13 mouse cellular contexts compared by ENCODE assay signal in genomic region chr14:120600414-120600935, GRCm38 (mm10).
"Had no signal": no experiment of that assay in that cellular context is flagged by ENCODE, and none has a peak within 500 bp of the region (broad histone marks: within the 10 kb centered on the region; RNA-seq: fewer than 3 reads in every experiment).

No protein-coding gene starts in this region.

- H3K9ac ChIP-seq: limb, embryonic 12.5 days; liver, embryonic 13.5 days; liver, postnatal 0 days; lung, embryonic 15.5 days had no signal

- H3K4me1 ChIP-seq: liver, embryonic 13.5 days; lung, embryonic 15.5 days had no signal

- H3K4me3 ChIP-seq: layer of hippocampus, adult 2 months; limb, embryonic 12.5 days; liver, embryonic 13.5 days; lung, embryonic 15.5 days had no signal

- H3K27ac ChIP-seq: kidney, postnatal 0 days; layer of hippocampus, adult 2 months; limb, embryonic 12.5 days; liver, embryonic 13.5 days; lung, embryonic 15.5 days had no signal

- H3K4me2 ChIP-seq: limb, embryonic 12.5 days; liver, embryonic 13.5 days; lung, embryonic 15.5 days had no signal

- H3K9me3 ChIP-seq: limb, embryonic 12.5 days; liver, embryonic 13.5 days; lung, embryonic 15.5 days had no signal

- DNase-seq: kidney, adult 11 months; kidney, adult 9 months; kidney, postnatal 36 days; liver; liver, embryonic 13.5 days; liver, postnatal 0 days; right cerebral cortex, adult 18-20 months; right cerebral cortex, postnatal 25 days; thymus, postnatal 36 days had no signal

- ATAC-seq: liver, postnatal 0 days had no signal

- H3K36me3 ChIP-seq: limb, embryonic 12.5 days; liver, embryonic 13.5 days; lung, embryonic 15.5 days had no signal

- H3K27me3 ChIP-seq: limb, embryonic 12.5 days; liver, embryonic 13.5 days; lung, embryonic 15.5 days had no signal
